ENCODE assay signal across 11 mouse cellular contexts in the genomic region with DNA sequence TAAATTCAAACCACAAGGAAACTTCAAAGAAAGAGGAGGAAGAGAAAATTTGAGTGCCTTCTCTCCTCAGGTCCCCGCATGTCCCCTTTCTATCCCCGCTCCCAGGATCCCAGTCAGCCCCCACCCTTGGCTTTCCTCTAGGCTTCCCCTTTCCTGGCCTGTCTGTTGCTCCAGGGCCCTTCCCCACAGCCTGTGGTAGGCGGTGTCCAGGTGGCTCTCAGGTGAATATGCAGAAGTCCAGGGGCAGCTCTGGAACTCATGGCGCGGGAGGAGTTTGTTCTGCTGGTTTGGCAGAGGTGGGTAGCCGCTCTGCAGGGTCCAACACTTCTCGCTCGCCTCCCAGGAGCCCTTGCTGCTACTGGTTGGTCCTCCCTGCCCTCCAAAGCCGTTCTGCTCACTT.
DNase-seq lines count a peak whose midpoint lies in the region; ATAC-seq lines count a peak whose summit lies in the region.
"Had no signal": no experiment of that assay in that cellular context is flagged by ENCODE, and none has a peak within 500 bp of the region (broad histone marks: within the 10 kb centered on the region; RNA-seq: fewer than 3 reads in every experiment).

No protein-coding gene starts in this region.

- H3K36me3 ChIP-seq in heart, embryonic 13.5 days, result no peaks in the 10 kb centered on the region
- no peaks in the 10 kb centered on the region for H3K36me3 ChIP-seq in lung, embryonic 16.5 days (ENCODE audit: control insufficient read depth, insufficient read depth, low read length)
- no peaks in the 10 kb centered on the region for H3K36me3 ChIP-seq in limb, embryonic 11.5 days (ENCODE audit: control insufficient read depth, insufficient read depth, low read length)
- H3K36me3 ChIP-seq: neural tube, embryonic 13.5 days had no signal

- peak overlapping the region; percentile 86 for H3K27ac ChIP-seq in heart, embryonic 13.5 days (replicated peaks)
- H3K27ac ChIP-seq in lung, embryonic 16.5 days (ENCODE audit: low read length), result peak overlapping the region; percentile 2; the same call in 1 of the 2 replicates
- peak overlapping the region; percentile 31; the same call in 1 of the 2 replicates for H3K27ac ChIP-seq in limb, embryonic 11.5 days (replicated peaks; ENCODE audit: low read depth, low read length)

- intact Hi-C loops in heart, postnatal 36 days (cut with DNase I), result no loop called here

- H3K27me3 ChIP-seq in heart, embryonic 13.5 days (replicated peaks), result no peaks in the 10 kb centered on the region
- H3K27me3 ChIP-seq in lung, embryonic 16.5 days (ENCODE audit: control insufficient read depth, insufficient read depth, low read depth, low read length), result no peaks in the 10 kb centered on the region
- peaks cover 15% of the 10 kb centered on the region; the same call in 1 of the 2 replicates for H3K27me3 ChIP-seq in limb, embryonic 11.5 days (ENCODE audit: control insufficient read depth, insufficient read depth, low read length)

- WGBS in heart, embryonic 13.5 days, result 59% methylated on average over 9 of the region's 9 CpGs
- 61% methylated on average over 9 of the region's 9 CpGs for WGBS in lung, embryonic 16.5 days
- 30% methylated on average over 9 of the region's 9 CpGs for WGBS in limb, embryonic 11.5 days

- no peaks in the 10 kb centered on the region for H3K9me3 ChIP-seq in heart, embryonic 13.5 days
- no peaks in the 10 kb centered on the region for H3K9me3 ChIP-seq in lung, embryonic 16.5 days (ENCODE audit: control insufficient read depth, low read length)
- no peaks in the 10 kb centered on the region for H3K9me3 ChIP-seq in limb, embryonic 11.5 days (ENCODE audit: control insufficient read depth, low read length)
- H3K9me3 ChIP-seq: megakaryocyte, embryonic 14.5 days; neural tube, embryonic 13.5 days had no signal

- H3K4me3 ChIP-seq in heart, embryonic 13.5 days, result no peak overlapping the region
- no peak overlapping the region for H3K4me3 ChIP-seq in lung, embryonic 16.5 days (ENCODE audit: low read length)
- no peak overlapping the region for H3K4me3 ChIP-seq in limb, embryonic 11.5 days (ENCODE audit: low read depth, low read length)
- H3K4me3 ChIP-seq: megakaryocyte, embryonic 14.5 days; neural tube, embryonic 13.5 days had no signal

- H3K9ac ChIP-seq in heart, embryonic 13.5 days, result peak overlapping the region; percentile 63
- no peak overlapping the region for H3K9ac ChIP-seq in lung, embryonic 16.5 days (ENCODE audit: low read length)
- no peak overlapping the region for H3K9ac ChIP-seq in limb, embryonic 11.5 days (ENCODE audit: low read length)
- H3K9ac ChIP-seq: liver, postnatal 0 days; neural tube, embryonic 13.5 days had no signal

- peak overlapping the region; percentile 31 for H3K4me2 ChIP-seq in heart, embryonic 13.5 days
- H3K4me2 ChIP-seq in lung, embryonic 16.5 days (ENCODE audit: low read depth, low read length), result no peak overlapping the region
- H3K4me2 ChIP-seq in limb, embryonic 11.5 days (ENCODE audit: low read depth, severe bottlenecking), result no peak overlapping the region
- H3K4me2 ChIP-seq: neural tube, embryonic 13.5 days had no signal

- H3K4me1 ChIP-seq in heart, embryonic 13.5 days, result peaks cover 78% of the 10 kb centered on the region
- H3K4me1 ChIP-seq in lung, embryonic 16.5 days (replicated peaks; ENCODE audit: control insufficient read depth, insufficient read depth, low read length), result peaks cover 18% of the 10 kb centered on the region
- H3K4me1 ChIP-seq in limb, embryonic 11.5 days (ENCODE audit: control insufficient read depth, insufficient read depth, low read length), result peaks cover 30% of the 10 kb centered on the region
- H3K4me1 ChIP-seq: megakaryocyte, embryonic 14.5 days had no signal

- no peak for ATAC-seq in heart, embryonic 13.5 days (ENCODE audit: extremely low read depth, insufficient number of reproducible peaks, low FRiP score, low TSS enrichment)
- ATAC-seq in lung, embryonic 16.5 days (ENCODE audit: low read depth), result 0 out of 2 replicates have a peak, but pooled peaks have one; percentile 18
- no peak for ATAC-seq in limb, embryonic 11.5 days (ENCODE audit: insufficient number of reproducible peaks, low FRiP score, low TSS enrichment, low read depth)
- ATAC-seq: liver, postnatal 0 days had no signal

- DNase-seq in heart, postnatal 36 days, result no peak
- no peak for DNase-seq in lung, postnatal 14 days
- DNase-seq in limb, embryonic 11.5 days (ENCODE audit: low spot score), result peak; percentile 68
- no peak for DNase-seq in ovary, postnatal 36 days (ENCODE audit: low spot score)
- DNase-seq in kidney, adult 11 months, result no peak
- DNase-seq: liver, postnatal 0 days; thymus, adult 18-20 months had no signal

Comparison
In these comparisons a context has a peak if more than half of its experiments do, and no peak if none do; other contexts are left out.
1. H3K27ac ChIP-seq: peak in every context shown above with its lines; median percentile 86 in heart, embryonic 13.5 days; 31 in limb, embryonic 11.5 days; 2 in lung, embryonic 16.5 days.